Mouse (Mus musculus) spleen, postnatal 4 days (tissue): ENCODE results near the gene Cfd.

Experiments used
- DNase-seq, 2 experiments: peaks; one replicate each; pipeline ENCODE4 v3.0.0; 2022; ENCODE audit warnings: low spot score in 2 of 2

Gene Cfd

GRCm38 (mm10) chr10:79890670-79891069, at the start of gene Cfd:
Cfd (plus strand) TSS chr10:79890853.
- no peak for DNase-seq

DNA sequence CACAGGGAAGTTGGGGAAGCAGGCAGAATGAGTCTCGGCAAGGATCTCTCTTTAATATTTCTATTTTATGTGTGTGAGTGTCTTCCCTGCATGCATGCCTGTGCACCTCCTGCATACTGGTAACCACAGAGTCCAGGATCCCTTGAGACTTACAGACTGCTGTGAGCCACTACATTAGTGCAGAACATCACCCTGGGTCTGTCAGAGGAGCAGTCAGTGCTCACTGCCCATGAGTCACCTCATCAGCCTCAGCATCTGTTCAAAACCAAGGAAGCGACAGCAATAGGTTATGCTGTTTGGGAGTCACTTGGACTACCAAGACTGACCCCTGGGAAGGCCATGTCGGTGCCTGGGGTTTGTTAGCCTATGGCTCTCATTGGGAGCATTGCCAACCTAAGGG, 48.3 kb upstream of the Cfd start:
- no peak for DNase-seq

DNA sequence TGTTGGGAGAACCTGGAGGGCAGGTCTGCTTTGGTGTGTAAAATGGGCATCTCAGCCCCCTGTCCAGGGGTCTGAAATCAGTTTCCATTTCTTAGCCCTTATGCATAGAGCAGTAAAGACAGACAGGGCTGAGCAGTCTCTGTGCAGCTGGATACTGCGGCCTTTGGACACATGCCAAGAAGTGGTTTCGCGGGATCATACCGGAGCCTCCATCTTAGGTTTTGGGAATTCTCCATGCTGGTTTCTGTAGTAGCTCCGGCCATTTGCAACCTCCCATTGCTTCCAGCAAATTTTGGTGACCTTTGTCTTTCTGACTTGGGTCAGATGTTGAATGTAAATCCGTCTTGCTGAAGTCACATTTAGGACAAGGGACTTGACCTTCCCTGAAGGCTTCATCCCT, 47.2 kb upstream of the Cfd start:
- DNase-seq: no peak

GRCm38 (mm10) chr10:79846553-79846952, 44.1 kb upstream of the Cfd start:
- no peak for DNase-seq

DNA sequence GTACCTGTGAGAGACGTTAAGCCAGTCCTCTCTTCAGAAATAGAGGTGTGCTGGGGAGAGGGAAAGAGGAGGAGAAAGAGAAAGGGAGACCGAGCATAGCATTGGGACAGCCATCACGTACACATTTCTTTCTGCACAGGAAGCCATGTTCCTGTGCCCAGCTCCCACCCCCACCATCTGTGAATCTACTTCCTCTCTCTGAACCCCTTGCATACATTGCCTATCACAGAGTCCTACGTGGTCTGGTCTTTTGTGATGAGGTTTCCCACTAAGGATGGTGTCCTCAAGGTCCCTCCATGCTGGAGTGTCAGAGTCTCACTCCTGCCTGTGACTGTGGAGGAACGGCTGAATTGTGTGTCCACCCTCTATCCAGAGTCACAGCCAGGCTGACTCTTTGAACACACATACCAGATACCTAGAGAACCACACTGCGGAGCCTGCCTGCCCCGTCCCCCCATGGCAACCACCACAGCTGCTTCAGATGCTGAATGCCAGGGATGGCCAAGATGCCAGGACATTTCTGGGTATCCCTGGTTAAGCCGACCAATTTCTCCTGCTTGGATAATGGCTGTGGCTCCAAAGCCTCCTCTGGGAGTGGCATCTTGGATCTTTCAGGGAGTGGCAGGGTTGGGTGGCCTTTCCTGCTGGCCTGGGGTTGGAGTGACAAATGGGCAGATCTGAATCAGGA, 40.6 kb upstream of the Cfd start:
- DNase-seq: no peak

- DNase-seq: no peak
These were observed 39.0 kb upstream of the Cfd start for GRCm38 (mm10) chr10:79851653-79852052.

- DNase-seq: no peak
These were observed 38.4 kb upstream of the Cfd start for GRCm38 (mm10) chr10:79852107-79852789.

GRCm38 (mm10) chr10:79852827-79853226, 37.8 kb upstream of the Cfd start:
- no peak for DNase-seq

DNA sequence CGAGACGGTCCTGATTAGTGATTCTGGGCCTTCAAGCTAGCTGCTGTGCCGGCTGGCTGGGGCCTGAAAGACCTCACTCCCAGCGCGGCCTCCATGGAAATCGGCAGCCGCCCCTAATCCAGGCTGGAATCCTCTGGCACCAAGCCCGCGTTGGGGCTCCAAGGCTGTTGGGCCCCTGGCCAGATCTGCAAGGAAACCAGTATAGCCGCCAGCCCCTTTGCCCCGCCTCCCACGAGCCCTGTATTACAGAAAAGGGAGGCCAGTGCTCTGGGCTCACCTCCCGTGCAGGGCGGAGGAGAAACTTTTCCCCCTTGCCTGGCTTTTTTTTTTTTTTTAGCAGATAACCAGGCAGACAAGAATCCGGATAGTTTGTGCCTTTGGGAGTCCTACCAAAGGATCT, 37.3 kb upstream of the Cfd start:
- peak; percentile 77 to 85 for DNase-seq

GRCm38 (mm10) chr10:79853860-79854795, 36.5 kb upstream of the Cfd start, which contains the start of gene Ptbp1:
Ptbp1 (plus strand) TSS chr10:79854427.
- DNase-seq: peak; percentile 99 to 100

DNA sequence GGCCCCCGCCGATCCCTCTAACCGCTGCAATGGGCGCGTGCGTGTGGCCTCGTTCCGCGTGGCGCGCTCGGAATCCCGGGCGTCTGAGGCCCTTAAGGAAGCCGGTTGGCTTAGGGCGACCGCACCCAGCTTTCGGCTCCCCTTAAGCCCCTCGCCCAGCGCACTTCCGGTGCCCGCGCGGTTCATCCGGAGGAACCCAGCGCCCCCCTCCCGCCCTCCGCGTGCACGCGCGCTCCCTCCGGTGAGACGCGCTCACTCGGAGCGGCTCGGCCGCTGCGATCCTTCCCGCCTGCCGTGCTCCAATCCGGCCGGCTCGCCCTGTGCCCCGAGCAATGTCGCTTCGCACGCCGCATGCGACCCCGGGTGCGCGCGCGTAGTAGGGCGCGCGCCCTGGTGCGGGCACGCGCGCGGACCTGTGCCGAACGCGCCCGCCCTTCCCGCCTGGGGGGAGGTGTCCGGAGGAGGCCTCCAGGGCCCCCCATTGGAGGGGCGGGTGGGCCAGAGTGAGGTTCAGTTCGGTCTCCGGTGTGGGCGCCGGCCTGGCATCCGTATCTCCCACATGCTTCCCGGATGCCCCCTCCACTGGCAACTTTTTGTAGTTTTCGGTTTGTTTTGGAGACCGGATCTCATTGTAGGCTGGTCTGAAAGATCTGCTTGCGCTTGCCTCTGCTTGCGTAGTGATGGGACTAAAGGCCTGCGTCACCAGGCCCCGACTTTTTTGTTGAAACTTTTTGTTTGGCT, 35.7 kb upstream of the Cfd start:
- DNase-seq: peak; percentile 71 to 88

- peak; percentile 42 to 72 for DNase-seq
These were observed 35.0 kb upstream of the Cfd start for GRCm38 (mm10) chr10:79855558-79856184.

- no peak for DNase-seq
These were observed 34.4 kb upstream of the Cfd start for GRCm38 (mm10) chr10:79856280-79856679.

DNA sequence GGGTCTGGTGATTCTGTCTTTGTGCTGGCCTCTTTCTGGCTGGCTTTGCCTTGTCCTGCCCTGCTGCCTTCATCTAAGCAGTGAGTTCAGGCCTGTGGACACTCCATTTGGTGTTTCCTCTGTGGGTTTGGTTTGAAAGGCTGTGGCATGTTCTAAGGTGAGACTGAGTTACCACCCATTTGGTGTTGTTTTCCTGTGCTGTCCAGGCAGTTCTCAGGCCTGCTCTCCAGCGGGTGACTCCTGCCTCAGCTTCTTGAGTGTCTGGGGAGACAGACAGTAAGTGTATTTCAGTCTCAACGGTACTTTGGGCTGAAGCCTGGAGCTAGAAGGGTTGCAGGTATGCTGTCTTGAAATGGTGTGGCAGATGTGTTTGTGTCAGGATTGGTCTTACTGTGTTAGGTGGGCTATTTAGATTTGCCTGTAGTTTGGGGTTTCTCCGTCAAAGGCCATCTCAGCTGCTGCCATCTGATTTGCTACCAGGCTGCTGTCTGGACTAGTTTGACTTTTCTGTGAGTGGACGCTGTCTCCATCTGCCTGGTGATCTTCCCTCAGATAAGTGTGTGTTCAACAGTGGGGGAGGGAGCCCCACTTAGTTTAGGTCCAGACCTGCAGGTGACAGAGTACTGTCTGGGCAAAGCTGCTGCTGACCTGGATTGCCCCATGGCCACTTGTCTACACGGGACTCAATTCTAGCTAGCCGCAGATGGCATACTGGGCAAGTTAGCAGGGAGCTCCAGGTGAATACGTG, 33.8 kb upstream of the Cfd start:
- no peak for DNase-seq

DNA sequence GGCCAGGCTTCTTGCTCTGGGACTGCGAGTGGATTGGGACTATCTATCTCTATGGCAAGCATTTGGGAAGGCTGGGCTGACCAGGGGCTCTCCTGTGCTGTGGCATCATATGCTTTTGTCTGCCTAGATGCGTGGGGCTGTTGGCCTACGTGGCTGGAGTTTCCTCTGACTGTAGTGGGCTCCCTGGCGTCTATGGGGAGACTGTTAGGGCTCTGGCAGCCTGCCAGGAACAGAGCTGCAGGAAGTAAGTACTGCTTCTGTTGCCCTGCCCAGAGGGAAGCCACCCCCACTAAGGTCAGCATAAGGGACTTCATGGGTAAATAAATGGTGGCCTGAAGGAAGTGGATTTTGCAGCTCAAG, 33.2 kb upstream of the Cfd start:
- DNase-seq: peak; percentile 57 to 81

DNA sequence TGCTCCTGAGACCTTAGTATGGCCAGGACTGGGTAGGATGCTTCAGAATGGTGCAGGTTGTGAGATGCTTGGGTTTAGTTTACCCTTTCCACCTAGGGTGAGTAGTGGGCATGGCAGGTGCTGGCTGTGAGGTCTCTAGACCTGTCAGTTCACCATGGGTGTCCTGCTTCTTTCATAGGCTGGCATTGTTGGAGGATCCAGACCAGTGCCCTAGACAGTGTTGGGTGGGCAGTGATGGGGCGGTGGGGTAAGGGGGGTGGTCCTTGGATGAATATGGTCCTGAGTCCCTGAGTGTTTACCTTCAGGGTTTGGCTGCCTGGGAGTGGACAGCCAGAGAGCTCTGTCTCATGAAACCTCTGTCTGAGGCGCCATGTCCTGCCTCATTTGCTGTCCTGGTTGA, 32.8 kb upstream of the Cfd start:
- DNase-seq: no peak

DNA sequence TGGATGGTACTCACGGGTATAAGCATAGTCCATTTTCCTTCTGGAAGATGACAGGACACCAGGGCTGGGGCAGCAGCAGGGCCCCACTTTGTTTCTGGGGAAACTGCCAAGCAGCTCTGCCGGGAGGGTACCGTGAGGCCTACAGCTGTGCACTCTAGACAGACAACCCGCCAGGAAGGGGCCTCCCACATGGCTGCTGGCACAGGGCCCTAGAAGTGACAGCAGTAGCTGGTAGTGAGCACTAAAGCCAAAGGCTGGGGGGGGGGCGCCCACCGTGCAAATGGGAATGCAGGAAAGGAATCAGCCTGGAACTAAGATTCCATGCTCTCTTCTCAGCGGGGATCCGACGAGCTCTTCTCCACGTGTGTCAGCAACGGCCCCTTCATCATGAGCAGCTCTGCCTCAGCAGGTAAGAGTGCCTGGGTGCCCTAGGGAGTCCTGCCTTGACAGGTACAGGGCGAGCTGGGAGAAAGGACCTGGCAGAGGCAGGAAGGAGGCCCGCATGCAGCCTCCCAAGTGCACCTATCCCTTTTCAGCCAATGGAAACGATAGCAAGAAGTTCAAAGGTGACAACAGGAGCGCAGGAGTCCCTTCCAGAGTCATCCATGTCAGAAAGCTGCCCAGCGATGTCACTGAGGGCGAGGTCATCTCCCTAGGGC, 32.1 kb upstream of the Cfd start:
- no peak for DNase-seq

DNA sequence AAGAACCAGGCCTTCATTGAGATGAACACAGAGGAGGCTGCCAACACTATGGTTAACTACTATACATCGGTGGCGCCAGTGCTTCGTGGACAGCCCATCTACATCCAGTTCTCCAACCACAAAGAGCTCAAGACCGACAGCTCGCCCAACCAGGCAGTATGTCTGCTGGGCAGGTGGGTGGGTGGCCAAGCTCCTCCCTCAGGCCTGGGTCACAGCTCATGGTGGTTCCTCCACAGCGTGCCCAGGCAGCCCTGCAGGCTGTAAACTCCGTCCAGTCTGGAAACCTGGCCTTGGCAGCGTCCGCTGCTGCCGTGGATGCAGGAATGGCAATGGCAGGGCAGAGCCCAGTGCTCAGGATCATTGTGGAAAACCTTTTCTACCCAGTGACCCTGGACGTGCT, 31.5 kb upstream of the Cfd start:
- DNase-seq: no peak

DNA sequence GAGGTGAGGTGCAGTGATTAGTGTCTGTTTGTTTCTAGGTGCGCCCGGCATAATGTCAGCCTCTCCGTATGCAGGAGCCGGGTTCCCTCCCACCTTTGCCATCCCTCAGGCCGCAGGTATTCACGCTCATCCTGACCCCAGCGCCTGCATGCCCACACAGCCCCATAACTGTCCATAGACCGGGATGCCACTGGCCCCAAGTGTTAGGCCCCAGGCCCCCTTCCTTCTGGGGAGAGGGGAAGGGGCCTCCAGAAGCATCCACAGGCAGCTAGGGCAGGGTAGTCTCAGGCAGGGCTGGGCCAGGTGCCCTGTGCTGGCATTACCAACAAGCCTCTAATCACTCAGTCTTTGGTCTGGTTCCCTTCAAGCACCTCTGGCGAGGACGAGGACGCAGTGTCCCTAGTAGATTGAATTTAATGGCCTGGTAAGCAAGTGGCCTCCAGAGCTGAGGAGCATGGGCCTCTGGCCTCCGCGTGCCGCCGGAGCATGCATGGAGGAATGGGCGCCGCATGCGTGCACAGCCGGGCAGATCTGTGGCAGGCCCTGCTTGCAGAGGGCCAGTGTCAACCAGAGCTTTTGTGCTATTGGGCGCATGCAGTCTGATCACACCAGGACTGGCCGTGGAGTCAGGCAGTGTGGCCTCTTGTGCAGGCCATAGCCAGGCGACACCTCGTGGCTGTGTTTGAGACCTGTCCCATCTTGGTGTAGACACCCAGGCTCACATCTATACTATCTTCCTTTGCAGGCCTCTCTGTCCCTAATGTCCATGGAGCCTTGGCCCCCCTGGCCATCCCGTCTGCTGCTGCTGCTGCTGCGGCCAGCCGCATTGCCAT, 30.4 kb upstream of the Cfd start:
- DNase-seq: no peak
